Mouse (Mus musculus) hindbrain, embryonic 10.5 days (tissue): ENCODE measurements around the gene Ifitm1. TPM values are rescaled to one million over a fixed set of nuclear protein-coding genes. Genes with fewer than 3 reads are reported as not detected.
"Not testable (repeated sequence)": the region's sequence is repeated elsewhere in the genome, so short reads cannot be mapped to it uniquely, and the experiment has no call there.

Experiments
- DNase-seq: peaks from one replicate; pipeline ENCODE4 v3.0.0-alpha.2; 2017; ENCODE audit warnings: low spot score
- H3K27ac ChIP-seq: fragments of 300-500 bp; sonication (generic); 2 replicates; pipeline ENCODE4 v1.5.1; 2016; ENCODE audit warnings: mild to moderate bottlenecking, moderate library complexity
- H3K27me3 ChIP-seq: fragments of 300-500 bp; sonication (generic); 2 replicates; pipeline ENCODE4 v1.6.1; 2016; ENCODE audit warnings: mild to moderate bottlenecking; ENCODE audit not compliant: poor library complexity, insufficient read depth, severe bottlenecking
- H3K36me3 ChIP-seq: fragments of 300-500 bp; sonication (generic); 2 replicates; pipeline ENCODE4 v1.6.1; 2016; ENCODE audit warnings: mild to moderate bottlenecking, moderate library complexity
- H3K4me1 ChIP-seq: fragments of 300-500 bp; sonication (generic); replicated peaks from 2 replicates; pipeline ENCODE4 v1.6.1; 2016; ENCODE audit warnings: mild to moderate bottlenecking
- H3K4me3 ChIP-seq: fragments of 300-500 bp; sonication (generic); 2 replicates; pipeline ENCODE4 v1.5.1; 2016; ENCODE audit warnings: mild to moderate bottlenecking, moderate library complexity
- H3K9me3 ChIP-seq: fragments of 300-500 bp; sonication (generic); 2 replicates; pipeline ENCODE4 v1.6.1; 2016; ENCODE audit warnings: mild to moderate bottlenecking, moderate library complexity
- WGBS: fragments of 180-500 bp; shearing (Covaris S2); methylation state at CpG from one replicate; pipeline ENCODE4 v1.1.7; 2016; 5-methylcytosine and 5-hydroxymethylcytosine counted together
- polyA plus RNA-seq: library from polyadenylated mRNA; unstranded; fragments of >200 nt; fragmentation: Nextera tagmentation; extraction: Ambion mirVana; gene quantifications from 2 replicates; pipeline ENCODE4 v1.2.1, GENCODE M21; 2016

The Ifitm1 gene
- polyA plus RNA-seq, 1 experiment from 2014 or later = 6.9 TPM

- H3K4me1 ChIP-seq = peaks cover 28% of the 10 kb centered on the region
- H3K27me3 ChIP-seq = peaks cover 19% of the 10 kb centered on the region
- H3K27ac ChIP-seq, H3K36me3 ChIP-seq, H3K4me3 ChIP-seq, H3K9me3 ChIP-seq, DNase-seq: not testable (repeated sequence)
- 18% methylated on average over 3 of the region's 3 CpGs for WGBS
Measured at GRCm38 (mm10) chr7:140968710-140969109, 1.7 kb downstream of the Ifitm1 start.

GRCm38 (mm10) chr7:140970931-140971330, 3.9 kb downstream of the Ifitm1 start:
- H3K36me3 ChIP-seq = no peaks in the 10 kb centered on the region
- WGBS = 50% methylated on average over 7 of the region's 7 CpGs
- DNase-seq = no peak

GRCm38 (mm10) chr7:140971479-140972171, 4.6 kb downstream of the Ifitm1 start:
- 85% methylated on average over 8 of the region's 8 CpGs for WGBS

More at GRCm38 (mm10) chr7:140970931-140971330, 3.9 kb downstream of the Ifitm1 start:
- Histone ChIP-seq H3K4me3 (no peak overlapping the region), H3K27me3 (peaks cover 31% of the 10 kb centered on the region), H3K4me1 (peaks cover 42% of the 10 kb centered on the region), H3K9me3 (no peaks in the 10 kb centered on the region), H3K27ac (no peak overlapping the region)

GRCm38 (mm10) chr7:140973396-140974165, 6.6 kb downstream of the Ifitm1 start:
- H3K4me1 ChIP-seq = peaks cover 31% of the 10 kb centered on the region
- H3K4me3 ChIP-seq = no peak overlapping the region
- peaks cover 27% of the 10 kb centered on the region for H3K27me3 ChIP-seq
- no peak for DNase-seq
- no peak overlapping the region for H3K27ac ChIP-seq
- no peaks in the 10 kb centered on the region for H3K9me3 ChIP-seq
- 17% methylated on average over 14 of the region's 14 CpGs for WGBS
- H3K36me3 ChIP-seq = no peaks in the 10 kb centered on the region

More at GRCm38 (mm10) chr7:140971479-140972171, 4.6 kb downstream of the Ifitm1 start:
- H3K36me3 ChIP-seq = no peaks in the 10 kb centered on the region
- H3K4me3 ChIP-seq = no peak overlapping the region
- no peak for DNase-seq
- H3K4me1 ChIP-seq = peaks cover 42% of the 10 kb centered on the region
- no peaks in the 10 kb centered on the region for H3K9me3 ChIP-seq
- no peak overlapping the region for H3K27ac ChIP-seq
- peaks cover 31% of the 10 kb centered on the region for H3K27me3 ChIP-seq

- Histone ChIP-seq H3K36me3 (no peaks in the 10 kb centered on the region), H3K9me3 (no peaks in the 10 kb centered on the region), H3K27ac (no peak overlapping the region), H3K4me3 (no peak overlapping the region), H3K4me1 (peaks cover 31% of the 10 kb centered on the region), H3K27me3 (peaks cover 19% of the 10 kb centered on the region)
- DNase-seq = no peak
- WGBS = 12% methylated on average over 9 of the region's 9 CpGs
Measured at GRCm38 (mm10) chr7:140974940-140975339, 7.9 kb downstream of the Ifitm1 start.

- Histone ChIP-seq H3K27ac (no peak overlapping the region), H3K4me3 (no peak overlapping the region), H3K9me3 (no peaks in the 10 kb centered on the region), H3K27me3 (peaks cover 14% of the 10 kb centered on the region), H3K4me1 (peaks cover 31% of the 10 kb centered on the region), H3K36me3 (no peaks in the 10 kb centered on the region)
- DNase-seq = no peak
- 15% methylated on average over 3 of the region's 3 CpGs for WGBS
Measured at GRCm38 (mm10) chr7:140975465-140975864, 8.4 kb downstream of the Ifitm1 start.

- 93% methylated on average over 9 of the region's 9 CpGs for WGBS
- H3K4me3 ChIP-seq, H3K36me3 ChIP-seq, DNase-seq, H3K9me3 ChIP-seq, H3K27ac ChIP-seq: not testable (repeated sequence)
- Histone ChIP-seq H3K4me1 (peaks cover 21% of the 10 kb centered on the region), H3K27me3 (peaks cover 12% of the 10 kb centered on the region)
Measured at GRCm38 (mm10) chr7:140976720-140977119, 9.7 kb downstream of the Ifitm1 start.

GRCm38 (mm10) chr7:140981704-140982103, 14.7 kb downstream of the Ifitm1 start:
- no peak overlapping the region for H3K27ac ChIP-seq
- no peaks in the 10 kb centered on the region for H3K36me3 ChIP-seq
- WGBS = 90% methylated on average over 8 of the region's 8 CpGs
- DNase-seq = no peak
- H3K4me1 ChIP-seq = no peaks in the 10 kb centered on the region
- H3K27me3 ChIP-seq = no peaks in the 10 kb centered on the region
- 0 out of 2 replicates have a peak, but pooled peaks cover 3% of the 10 kb centered on the region for H3K9me3 ChIP-seq
- H3K4me3 ChIP-seq = no peak overlapping the region

- Histone ChIP-seq H3K27me3 (no peaks in the 10 kb centered on the region), H3K36me3 (no peaks in the 10 kb centered on the region), H3K27ac (no peak overlapping the region), H3K4me1 (no peaks in the 10 kb centered on the region), H3K4me3 (no peak overlapping the region), H3K9me3 (0 out of 2 replicates have a peak, but pooled peaks cover 3% of the 10 kb centered on the region)
- WGBS = 87% methylated on average over 7 of the region's 7 CpGs
- no peak for DNase-seq
Measured at GRCm38 (mm10) chr7:140982971-140983370, 15.9 kb downstream of the Ifitm1 start.

- H3K4me3 ChIP-seq = no peak overlapping the region
- H3K9me3 ChIP-seq = 0 out of 2 replicates have a peak, but pooled peaks cover 3% of the 10 kb centered on the region
- WGBS = 87% methylated on average over 17 of the region's 17 CpGs
- H3K36me3 ChIP-seq = no peaks in the 10 kb centered on the region
- no peak for DNase-seq
- no peak overlapping the region for H3K27ac ChIP-seq
- peaks cover 25% of the 10 kb centered on the region for H3K4me1 ChIP-seq
- no peaks in the 10 kb centered on the region for H3K27me3 ChIP-seq
Measured at GRCm38 (mm10) chr7:140987182-140988138, 20.4 kb downstream of the Ifitm1 start.

- Histone ChIP-seq H3K27ac (no peak overlapping the region; the same call in 1 of the 2 replicates), H3K27me3 (no peaks in the 10 kb centered on the region), H3K9me3 (0 out of 2 replicates have a peak, but pooled peaks cover 3% of the 10 kb centered on the region), H3K4me3 (no peak overlapping the region), H3K36me3 (no peaks in the 10 kb centered on the region), H3K4me1 (peaks cover 25% of the 10 kb centered on the region)
- WGBS = 74% methylated on average over 4 of the region's 4 CpGs
- no peak for DNase-seq
Measured at GRCm38 (mm10) chr7:140989022-140989421, 22.0 kb downstream of the Ifitm1 start.

- peaks cover 25% of the 10 kb centered on the region for H3K4me1 ChIP-seq
- 0 out of 2 replicates have a peak, but pooled peaks cover 3% of the 10 kb centered on the region for H3K9me3 ChIP-seq
- no peaks in the 10 kb centered on the region for H3K36me3 ChIP-seq
- DNase-seq = no peak
- H3K4me3 ChIP-seq = no peak overlapping the region
- H3K27me3 ChIP-seq = no peaks in the 10 kb centered on the region
- H3K27ac ChIP-seq = no peak overlapping the region
- WGBS = 71% methylated on average over 6 of the region's 6 CpGs
Measured at GRCm38 (mm10) chr7:140990185-140990584, 23.2 kb downstream of the Ifitm1 start.
